Mouse (Mus musculus): ENCODE results near the gene Gm20388. TPM values are rescaled to one million over a fixed set of nuclear protein-coding genes. Genes with fewer than 3 reads are reported as not detected.
A peak's percentile ranks its signal among the peaks of the same experiment; 100 is the strongest.

Gene Gm20388
- polyA plus RNA-seq, 1 experiment from 2014 or later = not detected

GRCm38 (mm10) chr8:121117906-121118305 is 1207.3 kb downstream of the Gm20388 start:
- Histone ChIP-seq H3K4me2 (peak overlapping the region; percentile 71), H3K27ac (no peak overlapping the region), H3K36me3 (no peaks in the 10 kb centered on the region), H3K27me3 (replicated peaks) (peaks cover 99% of the 10 kb centered on the region), H3K4me1 (peaks cover 10% of the 10 kb centered on the region), H3K9ac (no peak overlapping the region), H3K9me3 (replicated peaks) (no peaks in the 10 kb centered on the region), H3K4me3 (peak overlapping the region; percentile 54)
- ATAC-seq = no peak
- 3% methylated on average over 28 of the region's 28 CpGs for WGBS (ENCODE audit: insufficient replicate concordance)

GRCm38 (mm10) chr8:121118634-121119420 is 1208.2 kb downstream of the Gm20388 start:
- 4% methylated on average over 18 of the region's 18 CpGs for WGBS (ENCODE audit: insufficient replicate concordance)
- Histone ChIP-seq H3K4me1 (peaks cover 10% of the 10 kb centered on the region), H3K4me2 (no peak overlapping the region), H3K9me3 (replicated peaks) (no peaks in the 10 kb centered on the region), H3K27me3 (replicated peaks) (peaks cover 100% of the 10 kb centered on the region), H3K27ac (no peak overlapping the region), H3K4me3 (peak overlapping the region; percentile 54), H3K9ac (no peak overlapping the region), H3K36me3 (no peaks in the 10 kb centered on the region)
- ATAC-seq = no peak

- ATAC-seq = no peak
- no peak overlapping the region for H3K9ac ChIP-seq
- no peaks in the 10 kb centered on the region for H3K9me3 ChIP-seq (replicated peaks)
- peaks cover 100% of the 10 kb centered on the region for H3K27me3 ChIP-seq (replicated peaks)
- no peak overlapping the region for H3K27ac ChIP-seq
- WGBS (ENCODE audit: insufficient replicate concordance) = 12% methylated on average over 12 of the region's 12 CpGs
- no peak overlapping the region for H3K4me3 ChIP-seq
- peaks cover 10% of the 10 kb centered on the region for H3K4me1 ChIP-seq
- H3K4me2 ChIP-seq = no peak overlapping the region
- H3K36me3 ChIP-seq = no peaks in the 10 kb centered on the region
Measured at GRCm38 (mm10) chr8:121119635-121120455, 1209.2 kb downstream of the Gm20388 start.

GRCm38 (mm10) chr8:121120456-121121419 is 1210.1 kb downstream of the Gm20388 start:
- ATAC-seq = no peak
- no peak overlapping the region for H3K27ac ChIP-seq
- H3K9me3 ChIP-seq (replicated peaks) = no peaks in the 10 kb centered on the region
- no peak overlapping the region for H3K4me2 ChIP-seq
- H3K4me3 ChIP-seq = no peak overlapping the region
- H3K9ac ChIP-seq = no peak overlapping the region
- H3K27me3 ChIP-seq (replicated peaks) = peaks cover 100% of the 10 kb centered on the region
- peaks cover 15% of the 10 kb centered on the region; the same call in 1 of the 2 replicates for H3K4me1 ChIP-seq
- H3K36me3 ChIP-seq = no peaks in the 10 kb centered on the region
- 8% methylated on average over 17 of the region's 17 CpGs for WGBS (ENCODE audit: insufficient replicate concordance)

- no peaks in the 10 kb centered on the region for H3K9me3 ChIP-seq (replicated peaks)
- peaks cover 8% of the 10 kb centered on the region; the same call in 1 of the 2 replicates for H3K4me1 ChIP-seq
- ATAC-seq = no peak
- H3K27me3 ChIP-seq (replicated peaks) = peaks cover 100% of the 10 kb centered on the region
- H3K36me3 ChIP-seq = no peaks in the 10 kb centered on the region
- no peak overlapping the region for H3K27ac ChIP-seq
- no peak overlapping the region for H3K4me2 ChIP-seq
- WGBS (ENCODE audit: insufficient replicate concordance) = 17% methylated on average over 8 of the region's 8 CpGs
- H3K9ac ChIP-seq = no peak overlapping the region
- H3K4me3 ChIP-seq = no peak overlapping the region
Measured at GRCm38 (mm10) chr8:121121704-121122103, 1211.1 kb downstream of the Gm20388 start.

- WGBS (ENCODE audit: insufficient replicate concordance) = 11% methylated on average over 7 of the region's 7 CpGs
- H3K4me3 ChIP-seq = no peak overlapping the region
- H3K27ac ChIP-seq = no peak overlapping the region
- H3K9me3 ChIP-seq (replicated peaks) = no peaks in the 10 kb centered on the region
- H3K9ac ChIP-seq = no peak overlapping the region
- H3K27me3 ChIP-seq (replicated peaks) = peaks cover 100% of the 10 kb centered on the region
- no peaks in the 10 kb centered on the region for H3K36me3 ChIP-seq
- H3K4me2 ChIP-seq = no peak overlapping the region
- 0 out of 2 replicates have a peak, but pooled peaks cover 7% of the 10 kb centered on the region for H3K4me1 ChIP-seq
- no peak for ATAC-seq
Measured at GRCm38 (mm10) chr8:121122368-121122767, 1211.7 kb downstream of the Gm20388 start.

GRCm38 (mm10) chr8:121123113-121123512 is 1212.5 kb downstream of the Gm20388 start:
- Histone ChIP-seq H3K27me3 (replicated peaks) (peaks cover 100% of the 10 kb centered on the region), H3K4me2 (no peak overlapping the region), H3K9me3 (replicated peaks) (no peaks in the 10 kb centered on the region), H3K9ac (no peak overlapping the region), H3K4me1 (0 out of 2 replicates have a peak, but pooled peaks cover 7% of the 10 kb centered on the region), H3K36me3 (no peaks in the 10 kb centered on the region), H3K27ac (no peak overlapping the region), H3K4me3 (no peak overlapping the region)
- ATAC-seq = no peak
- WGBS (ENCODE audit: insufficient replicate concordance) = 51% methylated on average over 2 of the region's 2 CpGs

- no peak; the same call in 1 of the 2 replicates for ATAC-seq
- no peak overlapping the region for H3K4me3 ChIP-seq
- H3K9ac ChIP-seq = no peak overlapping the region
- H3K4me1 ChIP-seq = 0 out of 2 replicates have a peak, but pooled peaks cover 7% of the 10 kb centered on the region
- 10% methylated on average over 17 of the region's 17 CpGs for WGBS (ENCODE audit: insufficient replicate concordance)
- H3K9me3 ChIP-seq (replicated peaks) = no peaks in the 10 kb centered on the region
- H3K27ac ChIP-seq = no peak overlapping the region
- peaks cover 100% of the 10 kb centered on the region for H3K27me3 ChIP-seq (replicated peaks)
- H3K36me3 ChIP-seq = no peaks in the 10 kb centered on the region
- H3K4me2 ChIP-seq = peak overlapping the region; percentile 50; the same call in 1 of the 2 replicates
Measured at GRCm38 (mm10) chr8:121124547-121125239, 1214.1 kb downstream of the Gm20388 start.

GRCm38 (mm10) chr8:121125311-121125876 is 1214.8 kb downstream of the Gm20388 start:
- H3K4me3 ChIP-seq = peak overlapping the region; percentile 26; the same call in 1 of the 2 replicates
- H3K9ac ChIP-seq = no peak overlapping the region
- peak; percentile 50 for ATAC-seq
- peak overlapping the region; percentile 50 for H3K4me2 ChIP-seq
- 0 out of 2 replicates have a peak, but pooled peaks cover 7% of the 10 kb centered on the region for H3K4me1 ChIP-seq
- H3K27me3 ChIP-seq (replicated peaks) = peaks cover 100% of the 10 kb centered on the region
- H3K9me3 ChIP-seq (replicated peaks) = no peaks in the 10 kb centered on the region
- no peaks in the 10 kb centered on the region for H3K36me3 ChIP-seq
- WGBS (ENCODE audit: insufficient replicate concordance) = 1% methylated on average over 35 of the region's 36 CpGs
- H3K27ac ChIP-seq = no peak overlapping the region

- Histone ChIP-seq H3K36me3 (no peaks in the 10 kb centered on the region), H3K4me2 (no peak overlapping the region), H3K9me3 (replicated peaks) (no peaks in the 10 kb centered on the region), H3K9ac (no peak overlapping the region), H3K27ac (no peak overlapping the region), H3K4me3 (no peak overlapping the region), H3K4me1 (0 out of 2 replicates have a peak, but pooled peaks cover 7% of the 10 kb centered on the region), H3K27me3 (replicated peaks) (peaks cover 100% of the 10 kb centered on the region)
- ATAC-seq = no peak
- 11% methylated on average over 6 of the region's 6 CpGs for WGBS (ENCODE audit: insufficient replicate concordance)
Measured at GRCm38 (mm10) chr8:121126191-121126590, 1215.5 kb downstream of the Gm20388 start.

All from liver, embryonic 12.5 days (tissue).